10 mouse cellular contexts compared by ENCODE assay signal in the genomic region with DNA sequence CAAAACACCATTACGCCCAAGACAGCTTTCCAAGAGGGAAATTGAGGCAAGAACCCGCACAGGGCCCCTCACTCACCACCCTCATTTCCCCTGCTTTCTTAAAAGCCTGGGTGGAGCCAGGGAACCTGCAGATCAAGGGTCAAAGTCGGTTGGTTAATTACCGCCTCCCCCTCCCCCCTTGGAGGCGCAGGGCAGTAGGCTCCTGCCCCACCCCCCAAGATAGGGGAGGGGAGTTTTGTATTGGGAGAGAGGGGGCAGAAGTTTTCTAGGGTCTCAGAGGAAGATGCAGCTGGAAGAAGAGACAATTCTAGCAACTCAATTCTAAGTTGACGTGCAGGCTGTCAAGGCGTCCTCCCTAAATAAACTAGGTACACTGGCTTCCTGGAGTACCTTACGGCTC. TPM values are rescaled to one million over a fixed set of nuclear protein-coding genes. Genes with fewer than 3 reads are reported as not detected.
DNase-seq lines count a peak whose midpoint lies in the region; ATAC-seq and TF ChIP-seq lines count a peak whose summit lies in the region.
"Had no signal": no experiment of that assay in that cellular context is flagged by ENCODE, and none has a peak within 500 bp of the region (broad histone marks: within the 10 kb centered on the region; RNA-seq: fewer than 3 reads in every experiment).

No protein-coding gene starts in this region.

- no peak for TF ChIP-seq POLR2A in lung, adult 2 months (IDR thresholded peaks at IDR 0.05; ENCODE audit: borderline replicate concordance, extremely low read depth, low read depth, low read length)

- no peak for TF ChIP-seq CTCF in lung, adult 2 months (IDR thresholded peaks at IDR 0.05; ENCODE audit: insufficient read depth, low read length)

- H3K27ac ChIP-seq in forebrain, embryonic 12.5 days = no peak overlapping the region
- H3K27ac ChIP-seq in forebrain, embryonic 11.5 days (ENCODE audit: low read depth, low read length) = no peak overlapping the region
- no peak overlapping the region for H3K27ac ChIP-seq in lung, embryonic 16.5 days (ENCODE audit: low read length)
- H3K27ac ChIP-seq in kidney, embryonic 14.5 days (ENCODE audit: low read depth, low read length) = peak overlapping the region; percentile 91
- 0 out of 2 replicates have a peak overlapping the region, but pooled peaks have one; percentile 86 for H3K27ac ChIP-seq in stomach, embryonic 15.5 days

- no peaks in the 10 kb centered on the region for H3K36me3 ChIP-seq in forebrain, embryonic 12.5 days (replicated peaks)
- H3K36me3 ChIP-seq in forebrain, embryonic 11.5 days (ENCODE audit: control insufficient read depth, insufficient read depth, low read length) = no peaks in the 10 kb centered on the region
- H3K36me3 ChIP-seq in lung, embryonic 16.5 days (ENCODE audit: control insufficient read depth, insufficient read depth, low read length) = no peaks in the 10 kb centered on the region
- no peaks in the 10 kb centered on the region for H3K36me3 ChIP-seq in kidney, embryonic 14.5 days (ENCODE audit: control insufficient read depth, insufficient read depth, low read length)
- H3K36me3 ChIP-seq in stomach, embryonic 15.5 days = no peaks in the 10 kb centered on the region

- H3K9me3 ChIP-seq in forebrain, embryonic 12.5 days = no peaks in the 10 kb centered on the region
- H3K9me3 ChIP-seq in forebrain, embryonic 11.5 days (ENCODE audit: control insufficient read depth, low read length) = no peaks in the 10 kb centered on the region
- H3K9me3 ChIP-seq in lung, embryonic 16.5 days (ENCODE audit: control insufficient read depth, low read length) = no peaks in the 10 kb centered on the region
- no peaks in the 10 kb centered on the region for H3K9me3 ChIP-seq in kidney, embryonic 14.5 days (ENCODE audit: control insufficient read depth, low read length)
- no peaks in the 10 kb centered on the region for H3K9me3 ChIP-seq in stomach, embryonic 15.5 days

- WGBS in forebrain, embryonic 12.5 days = 16% methylated on average over 8 of the region's 8 CpGs
- WGBS in forebrain, embryonic 11.5 days = 17% methylated on average over 8 of the region's 8 CpGs
- WGBS in lung, embryonic 16.5 days = 17% methylated on average over 8 of the region's 8 CpGs
- 42% methylated on average over 7 of the region's 8 CpGs for WGBS in lung, adult 2 months
- WGBS in kidney, embryonic 14.5 days = 8% methylated on average over 8 of the region's 8 CpGs
- 19% methylated on average over 8 of the region's 8 CpGs for WGBS in stomach, embryonic 15.5 days

- no peak for DNase-seq in forebrain, embryonic 11.5 days (ENCODE audit: low spot score)
- no peak for DNase-seq in lung, adult 2 months
- no peak for DNase-seq in cerebellum, adult 9-10 months
- DNase-seq: heart, postnatal 4 days had no signal

- ATAC-seq in forebrain, embryonic 12.5 days (ENCODE audit: low FRiP score) = no peak
- ATAC-seq in forebrain, embryonic 11.5 days (replicated peaks; ENCODE audit: low FRiP score) = no peak
- ATAC-seq in lung, embryonic 16.5 days (ENCODE audit: low read depth) = no peak
- no peak for ATAC-seq in kidney, embryonic 14.5 days (ENCODE audit: low FRiP score, low TSS enrichment)
- no peak for ATAC-seq in stomach, embryonic 15.5 days (ENCODE audit: insufficient read depth, low FRiP score, low read depth)
- no peak for ATAC-seq in megakaryocyte-erythroid progenitor cell, adult 5-6 weeks (replicated peaks; ENCODE audit: low FRiP score, low TSS enrichment, poor library complexity, severe bottlenecking)

- no peak overlapping the region for H3K4me3 ChIP-seq in forebrain, embryonic 12.5 days (replicated peaks)
- no peak overlapping the region for H3K4me3 ChIP-seq in forebrain, embryonic 11.5 days (ENCODE audit: low read depth, low read length)
- peak overlapping the region; percentile 51 for H3K4me3 ChIP-seq in lung, embryonic 16.5 days (ENCODE audit: low read length)
- no peak overlapping the region for H3K4me3 ChIP-seq in lung, adult 2 months (replicated peaks; ENCODE audit: extremely low read depth, low read depth, low read length)
- peak overlapping the region; percentile 48 for H3K4me3 ChIP-seq in kidney, embryonic 14.5 days (ENCODE audit: low read length)
- peak overlapping the region; percentile 48 for H3K4me3 ChIP-seq in stomach, embryonic 15.5 days (replicated peaks)

- H3K4me2 ChIP-seq in forebrain, embryonic 12.5 days = 0 out of 2 replicates have a peak overlapping the region, but pooled peaks have one; percentile 51
- no peak overlapping the region for H3K4me2 ChIP-seq in forebrain, embryonic 11.5 days (ENCODE audit: low read depth, low read length, severe bottlenecking)
- peak overlapping the region; percentile 73 for H3K4me2 ChIP-seq in lung, embryonic 16.5 days (ENCODE audit: low read depth, low read length)
- peak overlapping the region; percentile 70 for H3K4me2 ChIP-seq in kidney, embryonic 14.5 days (replicated peaks; ENCODE audit: low read depth, low read length)
- peak overlapping the region; percentile 77 for H3K4me2 ChIP-seq in stomach, embryonic 15.5 days

- H3K9ac ChIP-seq in forebrain, embryonic 12.5 days = no peak overlapping the region
- no peak overlapping the region for H3K9ac ChIP-seq in forebrain, embryonic 11.5 days (ENCODE audit: low read length)
- no peak overlapping the region for H3K9ac ChIP-seq in lung, embryonic 16.5 days (ENCODE audit: low read length)
- peak overlapping the region; percentile 69 for H3K9ac ChIP-seq in kidney, embryonic 14.5 days (ENCODE audit: low read depth, low read length)
- H3K9ac ChIP-seq in stomach, embryonic 15.5 days = no peak overlapping the region

- peaks cover 97% of the 10 kb centered on the region for H3K27me3 ChIP-seq in forebrain, embryonic 12.5 days
- H3K27me3 ChIP-seq in forebrain, embryonic 11.5 days (ENCODE audit: control insufficient read depth, insufficient read depth, low read length) = peaks cover 58% of the 10 kb centered on the region
- peaks cover 57% of the 10 kb centered on the region for H3K27me3 ChIP-seq in lung, embryonic 16.5 days (ENCODE audit: control insufficient read depth, insufficient read depth, low read depth, low read length)
- H3K27me3 ChIP-seq in kidney, embryonic 14.5 days (ENCODE audit: control insufficient read depth, insufficient read depth, low read length) = peaks cover 49% of the 10 kb centered on the region
- H3K27me3 ChIP-seq in stomach, embryonic 15.5 days (replicated peaks) = peaks cover 47% of the 10 kb centered on the region

- H3K4me1 ChIP-seq in forebrain, embryonic 12.5 days = peaks cover 15% of the 10 kb centered on the region
- H3K4me1 ChIP-seq in forebrain, embryonic 11.5 days (replicated peaks; ENCODE audit: control insufficient read depth, insufficient read depth, low read length) = peaks cover 11% of the 10 kb centered on the region
- peaks cover 15% of the 10 kb centered on the region; the same call in 1 of the 2 replicates for H3K4me1 ChIP-seq in lung, embryonic 16.5 days (replicated peaks; ENCODE audit: control insufficient read depth, insufficient read depth, low read length)
- H3K4me1 ChIP-seq in lung, adult 2 months (ENCODE audit: control insufficient read depth, insufficient read depth, low read length) = 0 out of 2 replicates have a peak, but pooled peaks cover 4% of the 10 kb centered on the region
- peaks cover 23% of the 10 kb centered on the region; the same call in 1 of the 2 replicates for H3K4me1 ChIP-seq in kidney, embryonic 14.5 days (ENCODE audit: control insufficient read depth, insufficient read depth, low read length)
- H3K4me1 ChIP-seq in stomach, embryonic 15.5 days = peaks cover 22% of the 10 kb centered on the region

RNA-seq across cellular contexts. Expression of a gene that starts 1.2 kb away (rescaled TPM):
- 0.22 and 0.27 TPM in 2 replicates for polyA plus RNA-seq in forebrain, embryonic 12.5 days (2016; fragmentation: Nextera tagmentation; extraction: Ambion mirVana)
- polyA plus RNA-seq in forebrain, embryonic 11.5 days (2014; fragmentation: Nextera tagmentation; extraction: Ambion mirVana) = 0.11 and 0.35 TPM in 2 replicates
- polyA plus RNA-seq in lung, embryonic 16.5 days (2015; fragmentation: Nextera tagmentation; extraction: Ambion mirVana) = 2.6 and 3.7 TPM in 2 replicates
- 2.3 and 11.2 TPM in 2 replicates for polyA plus RNA-seq in lung, adult 2 months (2012; rRNA removed)
- polyA plus RNA-seq in kidney, embryonic 14.5 days (2014; fragmentation: Nextera tagmentation; extraction: Ambion mirVana) = 11.1 and 11.8 TPM in 2 replicates
- polyA plus RNA-seq in stomach, embryonic 15.5 days (2015; fragmentation: Nextera tagmentation; extraction: Ambion mirVana) = 14.6 and 17.8 TPM in 2 replicates
- not detected in 2 replicates for total RNA-seq in megakaryocyte-erythroid progenitor cell, adult 5-6 weeks (2014; fragmentation: Nextera tagmentation)
- total RNA-seq in megakaryocyte-erythroid progenitor cell, adult 5-6 weeks (2017) = not detected in 2 replicates
- total RNA-seq: heart, postnatal 4 days; left cerebral cortex, postnatal 25 days had no signal

RNA-seq across cellular contexts. Expression of a gene that starts 8.6 kb away (rescaled TPM):
- polyA plus RNA-seq in forebrain, embryonic 12.5 days (2016; fragmentation: Nextera tagmentation; extraction: Ambion mirVana) = 1.6 TPM in 2 replicates
- polyA plus RNA-seq in forebrain, embryonic 11.5 days (2014; fragmentation: Nextera tagmentation; extraction: Ambion mirVana) = 1.9 and 2.5 TPM in 2 replicates
- 6.1 and 7.0 TPM in 2 replicates for polyA plus RNA-seq in lung, embryonic 16.5 days (2015; fragmentation: Nextera tagmentation; extraction: Ambion mirVana)
- polyA plus RNA-seq in lung, adult 2 months (2012; rRNA removed) = 14.5 and 15.3 TPM in 2 replicates
- 7.6 and 9.2 TPM in 2 replicates for polyA plus RNA-seq in kidney, embryonic 14.5 days (2014; fragmentation: Nextera tagmentation; extraction: Ambion mirVana)
- 7.1 and 8.3 TPM in 2 replicates for polyA plus RNA-seq in stomach, embryonic 15.5 days (2015; fragmentation: Nextera tagmentation; extraction: Ambion mirVana)
- total RNA-seq in megakaryocyte-erythroid progenitor cell, adult 5-6 weeks (2014; fragmentation: Nextera tagmentation) = 4.0 and 5.5 TPM in 2 replicates
- total RNA-seq in megakaryocyte-erythroid progenitor cell, adult 5-6 weeks (2017) = 1.4 and 4.3 TPM in 2 replicates

RNA-seq across cellular contexts. Expression of a gene that starts 42.4 kb away (rescaled TPM):
- 162 and 191 TPM in 2 replicates for polyA plus RNA-seq in forebrain, embryonic 12.5 days (2016; fragmentation: Nextera tagmentation; extraction: Ambion mirVana)
- polyA plus RNA-seq in forebrain, embryonic 11.5 days (2014; fragmentation: Nextera tagmentation; extraction: Ambion mirVana) = 158 and 198 TPM in 2 replicates
- polyA plus RNA-seq in lung, embryonic 16.5 days (2015; fragmentation: Nextera tagmentation; extraction: Ambion mirVana) = 131 and 159 TPM in 2 replicates
- polyA plus RNA-seq in lung, adult 2 months (2012; rRNA removed) = 38.6 and 47.6 TPM in 2 replicates
- polyA plus RNA-seq in kidney, embryonic 14.5 days (2014; fragmentation: Nextera tagmentation; extraction: Ambion mirVana) = 159 and 182 TPM in 2 replicates
- 124 and 144 TPM in 2 replicates for polyA plus RNA-seq in stomach, embryonic 15.5 days (2015; fragmentation: Nextera tagmentation; extraction: Ambion mirVana)
- total RNA-seq in megakaryocyte-erythroid progenitor cell, adult 5-6 weeks (2014; fragmentation: Nextera tagmentation) = 173 and 247 TPM in 2 replicates
- total RNA-seq in megakaryocyte-erythroid progenitor cell, adult 5-6 weeks (2017) = 72.8 and 97.8 TPM in 2 replicates

RNA-seq across cellular contexts. Expression of a gene that starts 48.9 kb away (rescaled TPM):
- 29.3 and 29.5 TPM in 2 replicates for polyA plus RNA-seq in forebrain, embryonic 12.5 days (2016; fragmentation: Nextera tagmentation; extraction: Ambion mirVana)
- polyA plus RNA-seq in forebrain, embryonic 11.5 days (2014; fragmentation: Nextera tagmentation; extraction: Ambion mirVana) = 15.9 and 19.5 TPM in 2 replicates
- 7.4 and 7.7 TPM in 2 replicates for polyA plus RNA-seq in lung, embryonic 16.5 days (2015; fragmentation: Nextera tagmentation; extraction: Ambion mirVana)
- polyA plus RNA-seq in lung, adult 2 months (2012; rRNA removed) = 8.8 and 15.6 TPM in 2 replicates
- 5.7 and 6.5 TPM in 2 replicates for polyA plus RNA-seq in kidney, embryonic 14.5 days (2014; fragmentation: Nextera tagmentation; extraction: Ambion mirVana)
- polyA plus RNA-seq in stomach, embryonic 15.5 days (2015; fragmentation: Nextera tagmentation; extraction: Ambion mirVana) = 8.8 and 11.1 TPM in 2 replicates
- 6.6 TPM in 2 replicates for total RNA-seq in megakaryocyte-erythroid progenitor cell, adult 5-6 weeks (2014; fragmentation: Nextera tagmentation)
- total RNA-seq in megakaryocyte-erythroid progenitor cell, adult 5-6 weeks (2017) = 0.61 and 4.6 TPM in 2 replicates

RNA-seq across cellular contexts. Expression of a gene that starts 50.8 kb away (rescaled TPM):
- polyA plus RNA-seq in forebrain, embryonic 12.5 days (2016; fragmentation: Nextera tagmentation; extraction: Ambion mirVana) = 65.7 and 77.2 TPM in 2 replicates
- polyA plus RNA-seq in forebrain, embryonic 11.5 days (2014; fragmentation: Nextera tagmentation; extraction: Ambion mirVana) = 38.0 and 38.9 TPM in 2 replicates
- 55.1 and 57.3 TPM in 2 replicates for polyA plus RNA-seq in lung, embryonic 16.5 days (2015; fragmentation: Nextera tagmentation; extraction: Ambion mirVana)
- polyA plus RNA-seq in lung, adult 2 months (2012; rRNA removed) = 72.5 and 75.7 TPM in 2 replicates
- polyA plus RNA-seq in kidney, embryonic 14.5 days (2014; fragmentation: Nextera tagmentation; extraction: Ambion mirVana) = 31.5 and 36.0 TPM in 2 replicates
- polyA plus RNA-seq in stomach, embryonic 15.5 days (2015; fragmentation: Nextera tagmentation; extraction: Ambion mirVana) = 42.2 and 49.1 TPM in 2 replicates
- total RNA-seq in megakaryocyte-erythroid progenitor cell, adult 5-6 weeks (2014; fragmentation: Nextera tagmentation) = 46.2 and 55.6 TPM in 2 replicates
- 60.7 and 86.1 TPM in 2 replicates for total RNA-seq in megakaryocyte-erythroid progenitor cell, adult 5-6 weeks (2017)

Comparison
In these comparisons a context has a peak if more than half of its experiments do, and no peak if none do; other contexts are left out.
1. H3K4me3 ChIP-seq: peak in lung, embryonic 16.5 days (single experiment), kidney, embryonic 14.5 days (single experiment) and stomach, embryonic 15.5 days (single experiment); none in forebrain, embryonic 12.5 days (single experiment), forebrain, embryonic 11.5 days (single experiment) and lung, adult 2 months (single experiment).
2. H3K27ac ChIP-seq: peak in kidney, embryonic 14.5 days (single experiment) and stomach, embryonic 15.5 days (single experiment); none in forebrain, embryonic 12.5 days (single experiment), forebrain, embryonic 11.5 days (single experiment) and lung, embryonic 16.5 days (single experiment).